Mouse (Mus musculus) kidney, embryonic 16.5 days (tissue): ENCODE data around the gene Lrp3. TPM values are rescaled to one million over a fixed set of nuclear protein-coding genes. Genes with fewer than 3 reads are reported as not detected.
A peak's percentile ranks its signal among the peaks of the same experiment; 100 is the strongest.

ENCODE experiments used
- ATAC-seq: fragments of 200-750 bp; cut with Nextera tagmentation; 2 replicates; pipeline ENCODE4 v1.8.0; 2017; ENCODE audit warnings: moderate TSS enrichment; ENCODE audit not compliant: low FRiP score, low TSS enrichment
- H3K27ac ChIP-seq: fragments of 300-500 bp; sonication (generic); 2 replicates; pipeline ENCODE4 v1.5.1; 2014; ENCODE audit warnings: low read length
- H3K27me3 ChIP-seq: fragments of 300-500 bp; sonication (generic); 2 replicates; pipeline ENCODE4 v1.6.1; 2014; ENCODE audit warnings: low read length, control low read depth, mixed read lengths; ENCODE audit not compliant: insufficient read depth
- H3K36me3 ChIP-seq: fragments of 300-500 bp; sonication (generic); 2 replicates; pipeline ENCODE4 v1.6.1; 2014; ENCODE audit warnings: low read length, control low read depth, mixed read lengths; ENCODE audit not compliant: insufficient read depth
- H3K4me1 ChIP-seq: fragments of 300-500 bp; sonication (generic); 2 replicates; pipeline ENCODE4 v1.6.1; 2014; ENCODE audit warnings: low read length, control low read depth, mixed read lengths; ENCODE audit not compliant: insufficient read depth
- H3K4me2 ChIP-seq: fragments of 300-500 bp; sonication (generic); replicated peaks from 2 replicates; pipeline ENCODE4 v1.6.1; 2014; ENCODE audit warnings: low read depth, low read length
- H3K4me3 ChIP-seq: fragments of 300-500 bp; sonication (generic); 2 replicates; pipeline ENCODE4 v1.5.1; 2014; ENCODE audit warnings: mild to moderate bottlenecking, low read length
- H3K9ac ChIP-seq: fragments of 300-500 bp; sonication (generic); replicated peaks from 2 replicates; pipeline ENCODE4 v1.6.1; 2014; ENCODE audit warnings: low read length
- H3K9me3 ChIP-seq: fragments of 300-500 bp; sonication (generic); 2 replicates; pipeline ENCODE4 v1.6.1; 2016; ENCODE audit warnings: low read length, control low read depth
- WGBS: fragments of 180-500 bp; shearing (Covaris S2); extraction: QIAGEN DNeasy Blood & Tissue Kit; methylation state at CpG from one replicate; pipeline ENCODE4 v1.1.7; 2014; 5-methylcytosine and 5-hydroxymethylcytosine counted together
- polyA plus RNA-seq: library from polyadenylated mRNA; unstranded; fragments of >200 nt; fragmentation: Nextera tagmentation; extraction: Ambion mirVana; gene quantifications from 2 replicates; pipeline ENCODE4 v1.2.1, GENCODE M21; 2015

Gene Lrp3
- polyA plus RNA-seq, 1 experiment from 2014 or later: 6.6 TPM

DNA sequence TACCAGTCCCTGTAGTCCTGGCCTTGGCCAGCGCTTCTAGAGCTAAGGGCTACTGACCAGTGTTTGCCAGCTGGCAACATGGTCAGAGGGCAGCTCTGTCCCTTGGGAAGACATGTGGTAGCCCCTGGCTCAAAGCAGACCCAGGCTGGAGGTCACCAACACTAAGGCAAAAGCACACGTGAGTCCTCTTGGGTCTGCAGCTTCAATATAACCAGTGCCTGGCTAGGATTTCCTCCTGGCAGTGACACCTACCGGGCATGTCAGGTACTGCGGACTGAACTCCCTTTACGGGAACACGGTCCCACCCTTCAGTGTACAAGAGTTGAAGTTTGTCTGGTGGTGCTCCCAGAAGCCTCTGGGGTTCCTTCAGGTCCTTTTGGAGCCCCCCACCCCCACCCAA, 46.0 kb downstream of the Lrp3 start:
- peaks cover 12% of the 10 kb centered on the region for H3K27me3 ChIP-seq
- no peak overlapping the region for H3K9ac ChIP-seq
- peak; percentile 15; the same call in 1 of the 2 replicates for ATAC-seq
- H3K27ac ChIP-seq: no peak overlapping the region
- H3K4me2 ChIP-seq: no peak overlapping the region
- no peaks in the 10 kb centered on the region for H3K9me3 ChIP-seq
- no peak overlapping the region for H3K4me3 ChIP-seq
- 15% methylated on average over 6 of the region's 6 CpGs for WGBS
- H3K36me3 ChIP-seq: no peaks in the 10 kb centered on the region
- peaks cover 3% of the 10 kb centered on the region; the same call in 1 of the 2 replicates for H3K4me1 ChIP-seq

- Histone ChIP-seq H3K27me3 (peaks cover 11% of the 10 kb centered on the region), H3K4me3 (no peak overlapping the region), H3K27ac (no peak overlapping the region), H3K9ac (no peak overlapping the region), H3K9me3 (no peaks in the 10 kb centered on the region), H3K4me2 (no peak overlapping the region), H3K36me3 (no peaks in the 10 kb centered on the region), H3K4me1 (peaks cover 3% of the 10 kb centered on the region; the same call in 1 of the 2 replicates)
- WGBS: 80% methylated on average over 2 of the region's 2 CpGs
- no peak for ATAC-seq
Measured at GRCm38 (mm10) chr7:35167925-35168324, 47.4 kb downstream of the Lrp3 start.

DNA sequence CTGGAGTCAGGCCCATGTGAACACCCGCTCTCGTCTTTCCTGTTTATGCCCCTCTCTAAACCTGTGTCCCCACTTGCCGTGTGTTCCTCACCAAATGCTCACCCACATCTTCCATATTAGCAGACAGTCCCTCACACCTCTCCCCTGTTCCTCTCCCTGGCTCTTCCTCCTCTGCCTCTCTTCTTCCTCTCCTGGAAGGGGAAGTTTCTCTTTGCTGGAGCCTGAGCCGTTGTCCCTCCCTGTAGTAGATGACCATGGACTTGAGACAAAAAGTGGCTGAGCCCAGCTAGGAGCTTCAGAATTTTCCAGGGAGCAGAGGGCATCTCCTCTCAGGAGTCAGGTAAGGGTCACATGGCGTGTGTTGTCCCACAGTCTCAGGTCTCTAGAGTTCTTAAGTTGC, 48.3 kb downstream of the Lrp3 start:
- 85% methylated on average over 5 of the region's 5 CpGs for WGBS
- H3K4me2 ChIP-seq: no peak overlapping the region
- H3K9ac ChIP-seq: no peak overlapping the region
- ATAC-seq: no peak
- no peak overlapping the region for H3K27ac ChIP-seq
- H3K4me3 ChIP-seq: no peak overlapping the region
- no peaks in the 10 kb centered on the region for H3K36me3 ChIP-seq
- no peaks in the 10 kb centered on the region for H3K9me3 ChIP-seq
- H3K4me1 ChIP-seq: peaks cover under 1% of the 10 kb centered on the region; the same call in 1 of the 2 replicates
- H3K27me3 ChIP-seq: peaks cover 8% of the 10 kb centered on the region; the same call in 1 of the 2 replicates

DNA sequence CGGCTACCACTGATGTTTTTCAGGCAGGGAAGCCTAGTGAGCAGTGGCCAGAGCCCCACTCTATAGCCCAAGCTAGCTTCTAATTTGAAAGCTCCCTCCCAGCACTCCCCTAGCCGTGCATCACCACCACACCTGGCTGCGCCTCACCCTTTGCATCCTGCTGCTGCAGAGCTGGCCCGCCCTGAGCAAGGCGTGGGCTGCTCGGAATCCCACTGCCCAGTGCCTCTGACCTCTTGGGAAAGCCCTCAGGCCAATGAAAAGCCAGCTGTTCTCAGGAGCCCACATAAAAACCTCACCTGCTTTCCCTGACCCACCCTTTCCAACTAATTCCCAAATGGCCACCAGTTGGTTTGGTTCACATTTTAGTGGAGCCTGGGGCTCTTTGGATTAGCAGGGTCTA, 51.2 kb downstream of the Lrp3 start:
- no peaks in the 10 kb centered on the region for H3K36me3 ChIP-seq
- H3K9me3 ChIP-seq: no peaks in the 10 kb centered on the region
- no peak overlapping the region for H3K4me2 ChIP-seq
- H3K9ac ChIP-seq: no peak overlapping the region
- ATAC-seq: no peak
- no peak overlapping the region for H3K4me3 ChIP-seq
- H3K27ac ChIP-seq: no peak overlapping the region
- H3K4me1 ChIP-seq: no peaks in the 10 kb centered on the region
- WGBS: 68% methylated on average over 6 of the region's 6 CpGs
- H3K27me3 ChIP-seq: no peaks in the 10 kb centered on the region

- Histone ChIP-seq H3K4me2 (no peak overlapping the region), H3K36me3 (no peaks in the 10 kb centered on the region), H3K4me1 (no peaks in the 10 kb centered on the region), H3K4me3 (no peak overlapping the region), H3K9me3 (no peaks in the 10 kb centered on the region), H3K27ac (no peak overlapping the region), H3K9ac (no peak overlapping the region), H3K27me3 (no peaks in the 10 kb centered on the region)
- ATAC-seq: no peak
- 55% methylated on average over 7 of the region's 7 CpGs for WGBS
Measured at GRCm38 (mm10) chr7:35163600-35163999, 51.7 kb downstream of the Lrp3 start.

GRCm38 (mm10) chr7:35162443-35162842, 52.9 kb downstream of the Lrp3 start:
- ATAC-seq: no peak

GRCm38 (mm10) chr7:35157512-35157911, 57.8 kb downstream of the Lrp3 start:
- WGBS: 58% methylated on average over 3 of the region's 3 CpGs
- no peak for ATAC-seq
- no peaks in the 10 kb centered on the region for H3K27me3 ChIP-seq
- no peaks in the 10 kb centered on the region for H3K9me3 ChIP-seq
- no peaks in the 10 kb centered on the region for H3K36me3 ChIP-seq
- H3K4me2 ChIP-seq: no peak overlapping the region
- no peak overlapping the region for H3K4me3 ChIP-seq
- no peak overlapping the region for H3K9ac ChIP-seq
- H3K27ac ChIP-seq: no peak overlapping the region
- H3K4me1 ChIP-seq: no peaks in the 10 kb centered on the region

More at GRCm38 (mm10) chr7:35162443-35162842, 52.9 kb downstream of the Lrp3 start:
- Histone ChIP-seq H3K4me1 (no peaks in the 10 kb centered on the region), H3K27ac (no peak overlapping the region), H3K9ac (no peak overlapping the region), H3K36me3 (no peaks in the 10 kb centered on the region), H3K4me2 (no peak overlapping the region), H3K9me3 (no peaks in the 10 kb centered on the region), H3K4me3 (no peak overlapping the region), H3K27me3 (no peaks in the 10 kb centered on the region)
- 74% methylated on average over 6 of the region's 6 CpGs for WGBS

DNA sequence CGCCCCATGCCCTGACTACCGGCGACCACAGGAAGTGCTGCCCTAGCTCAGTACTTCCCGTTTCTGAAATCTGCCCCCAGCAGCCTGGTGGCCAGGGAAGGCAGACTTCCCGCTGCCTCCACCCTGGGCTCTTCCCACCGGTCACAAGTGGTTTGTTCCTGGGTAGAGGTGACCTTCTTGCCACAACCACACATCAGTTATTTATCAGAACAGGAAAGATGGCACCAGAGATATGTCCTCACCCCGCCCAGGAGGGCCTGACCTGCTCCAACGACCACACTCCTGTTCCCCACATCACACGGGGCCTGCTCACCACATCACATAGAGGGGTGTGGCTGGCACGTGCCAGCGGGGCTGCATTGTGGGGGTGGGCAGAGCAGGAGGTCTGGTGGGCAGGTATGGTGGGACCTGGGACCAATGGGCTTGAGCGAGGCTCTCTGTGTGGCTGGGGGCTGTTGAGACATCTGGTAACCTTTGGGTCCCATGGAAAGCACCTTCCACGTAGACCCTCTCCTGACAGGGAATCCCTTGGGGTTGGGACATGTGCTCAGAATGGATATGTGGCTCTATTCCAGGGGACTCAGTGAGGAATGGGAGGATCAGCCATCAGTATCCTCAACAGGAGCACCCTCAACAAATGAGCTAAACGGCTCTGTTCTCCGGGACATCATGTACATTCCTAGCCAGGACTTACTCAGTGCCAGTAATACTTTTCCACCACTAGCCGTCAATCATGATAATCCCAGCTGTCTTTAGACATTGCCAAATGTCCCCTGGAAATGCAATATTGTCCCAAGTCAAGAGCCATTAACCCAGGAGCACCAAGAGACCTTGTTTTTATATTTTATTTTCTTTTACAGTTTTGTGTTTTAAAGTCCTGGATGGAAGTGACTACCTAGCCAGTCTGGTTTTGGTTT, 58.5 kb downstream of the Lrp3 start:
- no peaks in the 10 kb centered on the region for H3K9me3 ChIP-seq
- no peak overlapping the region for H3K9ac ChIP-seq
- H3K4me1 ChIP-seq: no peaks in the 10 kb centered on the region
- no peak overlapping the region for H3K27ac ChIP-seq
- H3K4me3 ChIP-seq: no peak overlapping the region
- no peaks in the 10 kb centered on the region for H3K27me3 ChIP-seq
- H3K36me3 ChIP-seq: no peaks in the 10 kb centered on the region
- WGBS: 65% methylated on average over 16 of the region's 16 CpGs
- ATAC-seq: 0 out of 2 replicates have a peak, but pooled peaks have one; percentile 23
- H3K4me2 ChIP-seq: no peak overlapping the region

DNA sequence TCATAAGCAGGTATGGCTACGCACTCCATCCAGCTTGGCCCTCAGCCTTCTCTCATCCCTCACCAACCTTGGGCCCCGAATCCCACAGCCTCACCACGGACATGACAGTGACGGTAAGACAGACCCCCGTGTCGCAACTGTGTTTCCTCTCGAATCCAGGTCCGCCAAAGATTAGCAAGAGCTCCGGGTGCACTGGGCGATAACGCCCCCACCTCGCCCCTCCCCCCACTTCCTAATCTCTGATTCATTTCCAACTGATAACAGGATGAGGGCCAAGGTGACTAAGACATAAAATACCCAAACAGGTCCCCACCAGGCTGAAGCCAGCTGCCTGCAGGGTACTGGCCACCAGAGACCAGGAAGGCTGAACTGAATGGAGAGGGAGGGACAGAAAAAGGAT, 60.8 kb downstream of the Lrp3 start:
- no peak overlapping the region for H3K4me2 ChIP-seq
- H3K9ac ChIP-seq: no peak overlapping the region
- H3K27me3 ChIP-seq: no peaks in the 10 kb centered on the region
- no peak for ATAC-seq
- 0 out of 2 replicates have a peak, but pooled peaks cover 4% of the 10 kb centered on the region for H3K4me1 ChIP-seq
- no peaks in the 10 kb centered on the region for H3K9me3 ChIP-seq
- 76% methylated on average over 12 of the region's 12 CpGs for WGBS
- H3K36me3 ChIP-seq: no peaks in the 10 kb centered on the region
- H3K27ac ChIP-seq: no peak overlapping the region
- H3K4me3 ChIP-seq: no peak overlapping the region

DNA sequence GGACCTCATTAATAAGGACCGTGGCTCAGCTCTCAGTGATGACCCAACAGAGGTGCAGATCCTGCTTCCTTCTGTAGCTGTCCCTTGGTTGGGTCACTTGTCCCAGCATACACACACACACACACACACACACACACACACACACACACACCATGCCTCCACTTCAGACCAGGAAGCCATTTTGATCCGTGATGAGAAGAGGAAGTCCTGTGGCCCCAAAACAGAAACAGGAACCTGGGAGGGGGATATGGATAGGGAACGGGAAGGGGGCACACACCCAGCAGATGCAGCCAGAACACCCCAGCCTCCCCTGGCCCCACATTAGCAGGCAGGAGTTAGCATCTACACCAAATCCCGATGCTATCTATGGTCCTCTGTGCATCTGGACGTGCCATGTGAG, 64.4 kb downstream of the Lrp3 start:
- ATAC-seq: no peak
- no peak overlapping the region for H3K9ac ChIP-seq
- no peak overlapping the region for H3K4me3 ChIP-seq
- H3K9me3 ChIP-seq: no peaks in the 10 kb centered on the region
- H3K36me3 ChIP-seq: no peaks in the 10 kb centered on the region
- 70% methylated on average over 5 of the region's 5 CpGs for WGBS
- 0 out of 2 replicates have a peak, but pooled peaks cover 5% of the 10 kb centered on the region for H3K4me1 ChIP-seq
- no peak overlapping the region for H3K27ac ChIP-seq
- H3K4me2 ChIP-seq: no peak overlapping the region
- H3K27me3 ChIP-seq: no peaks in the 10 kb centered on the region
